Mouse (Mus musculus) gastrocnemius, postnatal 10 days (tissue): ENCODE data around the gene P3h3. TPM values are rescaled to one million over a fixed set of nuclear protein-coding genes. Genes with fewer than 3 reads are reported as not detected.
A peak's percentile ranks its signal among the peaks of the same experiment; 100 is the strongest.
"Not testable (repeated sequence)": the region's sequence is repeated elsewhere in the genome, so short reads cannot be mapped to it uniquely, and the experiment has no call there.

Experiments used
- DNase-seq: peaks from one replicate; pipeline ENCODE4 v3.0.0; 2021; ENCODE audit warnings: mixed read lengths
- long read RNA-seq, 2 experiments: library from polyadenylated mRNA; stranded (forward); transcript quantifications; one replicate each; pipeline ENCODE4 v2.0.0; 2021
- total RNA-seq, 2 experiments: library from RNA; stranded (reverse); gene quantifications; 2 replicates each; pipeline ENCODE4 v1.2.3; 2021

Gene P3h3
- total RNA-seq: 10 to 100 TPM; 33.3 to 41.5 TPM
- long read RNA-seq, experiment 1, transcript P3h3-201 (15 exons, 2,850 nt): major isoform, 45 of 56 reads
- long read RNA-seq, experiment 1, partial matches to known transcripts: 2 of 56 reads
- long read RNA-seq, experiment 1, other reads (novel, unspliced or antisense): 9 of 56 reads
- long read RNA-seq, experiment 2, transcript P3h3-201 (15 exons, 2,850 nt): major isoform, 43 of 51 reads
- long read RNA-seq, experiment 2, partial matches to known transcripts: 4 of 51 reads
- long read RNA-seq, experiment 2, other reads (novel, unspliced or antisense): 4 of 51 reads

DNA sequence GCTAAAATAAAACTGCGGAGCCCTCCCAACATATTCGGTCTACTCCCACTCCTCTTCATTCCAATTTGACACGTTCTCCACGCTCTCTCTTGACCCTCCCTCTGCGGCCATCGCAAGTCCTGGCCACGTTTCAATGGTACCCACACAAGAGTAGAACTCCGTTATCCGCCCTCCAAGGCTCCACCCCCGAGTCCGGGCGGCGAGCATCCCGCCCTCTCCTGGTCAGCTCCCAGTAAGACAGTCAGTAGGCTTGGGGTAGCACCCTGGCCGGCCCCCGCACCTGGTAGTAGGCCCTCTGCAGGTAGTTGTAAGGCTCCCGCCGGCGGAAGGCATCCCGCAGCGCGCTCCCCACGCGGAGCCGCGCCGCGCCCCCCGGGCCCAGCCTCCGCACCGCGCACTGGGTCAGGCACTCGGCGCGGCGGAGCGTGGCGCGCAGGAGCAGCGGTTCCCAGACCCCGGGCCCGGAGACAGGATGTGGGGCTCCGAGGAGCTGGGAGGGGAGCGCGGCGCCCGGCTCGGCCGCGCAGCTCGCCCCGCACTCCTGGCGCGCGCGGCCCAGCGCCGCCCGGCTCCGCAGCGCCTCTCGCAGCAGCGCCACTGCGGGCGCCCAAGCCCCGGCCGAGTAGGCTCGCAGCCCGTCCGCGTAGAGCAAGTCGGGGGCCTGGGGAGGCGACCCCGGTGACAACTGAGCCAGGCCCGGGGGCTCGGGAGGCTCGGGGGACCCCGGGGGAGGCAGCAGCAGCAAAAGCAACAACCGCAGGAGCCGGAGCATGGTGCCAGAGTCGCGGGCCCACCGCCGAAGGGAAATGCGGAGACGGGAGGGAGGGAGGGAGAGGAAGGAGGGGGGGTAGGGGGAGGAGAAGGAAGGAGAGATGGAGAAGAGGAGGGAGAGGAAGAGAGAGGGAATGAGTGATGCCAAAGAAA lies at the start of gene P3h3:
P3h3 (minus strand) TSS at position 837 of the 924 bp plus-strand sequence.
- peak; percentile 80 for DNase-seq

DNA sequence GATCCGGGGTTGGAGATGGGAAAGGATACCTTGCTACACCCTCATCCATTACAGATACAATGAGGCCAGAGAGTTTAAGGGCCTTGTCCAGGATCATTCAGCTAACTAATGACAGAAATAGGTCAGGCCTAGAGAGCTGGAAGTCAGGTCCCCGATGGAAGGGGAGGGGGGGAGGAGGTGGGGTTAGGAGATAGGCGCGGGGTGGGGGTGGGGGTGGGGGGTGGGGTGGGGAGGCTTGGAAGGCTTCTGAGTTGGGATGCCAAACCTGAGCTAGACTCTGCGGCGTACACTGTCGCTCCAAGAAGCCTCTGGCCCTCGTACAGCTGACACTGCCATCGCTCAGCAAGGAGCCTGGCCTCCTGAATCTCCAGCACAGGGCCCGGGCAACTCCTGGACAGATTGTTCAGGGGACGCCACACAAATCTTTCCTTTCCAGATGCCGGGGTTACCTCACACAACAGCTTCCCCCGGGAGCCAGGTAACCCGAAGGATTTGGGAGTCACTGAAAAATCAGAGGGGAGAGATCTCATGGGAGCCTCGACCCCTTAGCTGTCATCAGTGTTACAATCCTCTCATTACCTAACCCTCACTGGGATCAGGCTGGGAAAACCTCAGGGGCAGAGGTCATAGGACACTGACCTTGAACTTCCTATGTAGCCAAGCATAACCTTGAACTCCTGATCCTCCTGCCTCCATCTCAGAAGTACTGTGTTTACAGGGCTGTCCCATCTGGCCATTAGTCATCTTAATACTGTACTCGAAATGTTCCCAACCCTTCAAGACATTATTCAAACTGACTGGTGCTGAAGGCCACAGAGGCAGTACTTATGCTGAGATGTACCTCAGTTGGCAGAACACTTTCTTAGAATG lies 47.7 kb upstream of the P3h3 start:
- no peak for DNase-seq

DNA sequence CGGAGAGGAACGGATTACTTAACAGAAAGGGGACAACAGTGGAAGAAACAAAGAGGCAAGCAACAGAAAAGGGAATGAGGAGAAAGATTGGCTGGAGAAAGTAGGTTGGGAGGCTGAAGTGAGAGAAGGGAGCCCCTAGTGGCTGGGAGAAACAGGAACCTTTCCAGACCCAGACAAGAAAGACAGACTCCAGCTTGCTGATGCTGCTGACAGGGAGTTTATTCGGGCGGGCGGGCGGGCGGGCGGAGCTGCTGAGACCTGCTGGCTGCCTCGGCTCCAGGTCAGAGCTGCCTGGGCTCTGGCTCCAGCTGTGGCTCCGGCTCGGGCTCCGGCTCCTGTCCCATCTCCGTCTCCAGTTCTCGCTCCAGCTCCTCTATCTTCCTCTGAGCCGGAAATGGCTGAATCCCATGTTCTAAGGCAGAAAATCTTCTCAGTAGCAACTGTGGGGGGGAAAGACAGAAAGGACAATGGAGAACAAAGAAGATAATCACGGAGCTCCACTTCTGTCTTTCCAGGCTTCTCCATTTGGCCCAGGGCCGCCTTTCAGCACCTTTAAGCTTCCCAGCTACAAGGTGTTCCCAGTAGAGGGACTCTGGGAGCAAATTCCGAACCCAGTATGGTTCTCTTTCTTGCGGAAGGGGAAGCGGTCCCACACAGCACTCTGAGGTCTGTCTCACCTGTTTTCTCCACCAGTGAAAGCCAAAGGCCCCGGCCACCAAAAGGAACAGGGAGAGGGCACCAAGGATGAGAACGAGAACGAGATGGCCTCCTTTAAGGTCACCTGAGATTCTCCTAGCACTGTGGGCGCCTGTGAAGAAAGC lies 46.8 kb upstream of the P3h3 start:
- peak; percentile 51 for DNase-seq

DNA sequence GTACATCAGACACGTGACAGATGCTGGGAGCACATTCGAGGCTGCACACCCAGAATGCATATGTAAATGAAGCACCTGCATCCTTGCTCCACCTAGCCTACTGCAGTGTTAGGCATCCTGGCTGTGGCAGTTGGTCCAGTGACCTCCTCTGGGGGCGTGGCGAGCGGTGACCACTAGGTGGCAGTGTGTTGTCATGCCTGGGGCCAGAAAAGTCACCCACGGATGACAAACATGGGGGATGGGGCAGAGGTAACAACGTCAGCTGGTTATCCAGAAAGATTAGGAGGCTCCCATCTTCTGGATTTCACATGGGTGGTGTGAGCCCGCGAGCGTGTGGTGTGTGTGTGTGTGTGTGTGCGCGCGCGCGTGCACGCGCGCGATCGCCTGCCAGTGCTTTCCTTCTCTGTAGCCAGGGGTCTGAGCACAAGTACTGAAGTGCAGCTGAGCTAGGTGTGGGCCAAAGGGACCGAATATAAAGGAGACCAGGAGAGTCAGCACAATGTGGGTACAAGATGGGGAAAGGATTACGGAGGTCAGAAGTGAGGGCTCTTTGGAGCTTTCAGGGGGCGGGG lies 46.1 kb upstream of the P3h3 start:
- peak; percentile 97 for DNase-seq

DNA sequence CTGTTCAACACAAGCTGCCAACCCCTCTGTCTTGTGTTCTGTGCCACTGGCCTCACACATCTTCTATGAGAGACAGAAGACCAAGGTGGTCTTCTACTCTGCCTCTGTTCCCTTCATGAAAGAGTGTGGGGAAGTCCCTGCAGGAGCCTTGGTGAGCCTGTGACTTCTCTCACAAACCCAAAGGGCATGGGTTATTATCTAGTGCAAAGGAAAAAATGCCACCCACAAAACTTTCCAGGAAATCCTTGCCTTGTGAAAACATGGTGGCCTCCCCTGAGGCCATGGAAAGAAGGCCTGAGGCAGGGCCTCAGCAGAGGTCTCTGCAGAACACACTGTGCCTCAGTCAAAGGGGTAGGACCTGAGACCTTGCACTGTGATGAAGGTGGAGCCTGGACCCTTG lies 44.3 kb upstream of the P3h3 start:
- no peak for DNase-seq

DNA sequence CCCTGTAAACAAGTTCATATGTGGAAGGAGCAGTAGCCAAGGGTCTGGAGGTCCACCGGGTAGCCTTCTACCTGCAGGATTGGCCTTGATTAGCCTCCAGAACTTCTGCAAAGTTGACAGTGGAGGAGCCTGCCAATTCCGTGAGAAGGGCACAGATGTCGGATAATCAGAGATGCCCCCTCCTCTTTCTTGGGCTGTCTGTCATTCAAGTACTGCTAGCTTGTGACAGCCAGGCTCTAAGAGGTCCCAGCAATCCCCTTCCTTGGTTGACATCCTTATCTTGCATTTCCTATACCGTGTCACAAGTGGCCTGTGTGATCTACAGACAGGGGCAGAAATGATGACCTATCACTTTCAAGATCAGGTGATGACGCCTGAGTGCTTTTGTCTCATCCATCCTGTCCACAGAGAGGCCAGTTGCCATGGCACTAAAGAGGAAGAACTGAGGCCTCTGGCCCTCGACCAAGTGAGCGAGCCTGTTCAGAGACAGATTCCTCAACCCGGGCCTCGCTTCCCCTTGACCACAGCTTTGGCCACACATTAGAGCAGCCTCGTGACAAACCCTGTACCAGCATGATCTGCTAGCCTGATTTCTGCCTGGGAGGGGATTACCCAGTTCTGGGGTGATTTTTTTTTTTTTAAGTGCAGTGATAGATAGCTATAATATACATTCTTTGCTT lies 43.4 kb upstream of the P3h3 start:
- no peak for DNase-seq

DNA sequence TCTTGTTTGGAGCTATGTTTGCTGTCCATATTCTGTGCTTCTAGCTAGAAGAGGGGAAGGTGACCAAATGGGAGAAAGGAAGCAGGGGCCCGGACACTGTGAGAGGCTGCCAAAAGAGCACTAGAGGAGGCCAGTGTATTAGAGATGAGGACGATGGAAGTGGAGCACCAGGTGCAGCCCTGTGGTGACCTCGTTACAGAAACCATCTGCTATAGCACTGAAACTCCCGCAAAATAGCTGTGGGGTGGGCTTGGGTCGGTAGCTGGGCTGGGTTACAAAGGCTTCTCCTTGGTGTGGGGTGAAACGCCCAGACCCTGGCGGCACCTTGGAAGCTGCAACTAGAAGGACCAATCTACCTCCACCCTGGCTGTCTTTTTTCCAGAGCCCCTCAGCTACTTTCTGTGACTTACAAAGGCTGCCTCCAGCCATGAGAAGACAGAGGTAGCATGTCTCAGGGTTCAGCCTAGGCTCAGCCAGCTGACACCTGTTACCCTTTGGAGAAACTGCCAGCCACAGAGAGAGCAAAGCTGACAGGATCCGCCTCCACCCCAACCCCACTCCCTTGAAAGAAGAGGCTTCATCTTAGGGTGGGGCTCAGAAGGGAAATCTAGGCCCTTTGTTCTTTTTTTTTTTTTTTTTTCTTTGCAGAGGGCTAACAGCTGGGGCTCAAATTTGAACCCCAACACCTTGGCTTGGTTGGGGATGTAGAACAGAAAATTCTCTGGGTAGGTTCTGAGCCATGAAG lies 42.7 kb upstream of the P3h3 start:
- DNase-seq: no peak

DNA sequence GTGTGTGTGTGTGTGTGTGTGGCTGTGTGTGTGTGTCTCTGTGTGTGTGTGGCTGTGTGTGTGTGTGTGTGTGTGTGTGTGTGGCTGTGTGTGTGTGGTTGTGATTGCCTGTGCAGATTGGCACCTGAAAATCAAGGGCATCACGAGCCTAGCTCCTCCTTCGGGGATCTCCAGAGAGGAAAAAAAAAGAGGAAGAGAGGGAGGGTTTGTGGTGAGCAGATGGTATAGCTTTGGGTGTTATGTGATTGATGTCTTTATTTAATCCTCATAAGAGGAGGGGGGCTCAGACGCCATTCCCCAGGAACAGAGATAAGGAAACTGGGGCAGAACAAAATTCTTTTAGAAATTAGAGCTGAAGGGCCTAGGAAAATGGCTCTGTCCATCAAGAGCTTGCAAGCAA lies 40.8 kb upstream of the P3h3 start:
- DNase-seq: no peak

DNA sequence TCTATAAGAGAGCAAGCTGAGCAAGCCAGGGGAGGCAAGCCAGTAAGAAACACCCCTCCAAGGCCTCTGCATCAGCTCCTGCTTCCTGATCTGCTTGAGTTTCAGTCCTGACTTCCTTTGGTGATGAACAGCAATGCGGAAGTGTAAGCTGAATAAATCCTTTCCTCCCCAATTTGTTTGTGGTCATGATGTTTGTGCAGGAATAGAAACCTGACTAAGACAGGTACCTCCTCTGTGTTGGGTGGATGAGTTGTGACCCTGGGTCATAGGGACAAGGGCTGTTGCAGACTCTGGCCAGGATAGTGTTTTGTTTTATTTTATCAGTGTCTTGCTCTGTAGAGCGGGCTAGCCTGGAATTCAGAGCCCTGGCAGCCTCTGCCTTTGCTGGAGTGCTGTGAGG lies 36.6 kb upstream of the P3h3 start:
- not testable (repeated sequence) for DNase-seq

DNA sequence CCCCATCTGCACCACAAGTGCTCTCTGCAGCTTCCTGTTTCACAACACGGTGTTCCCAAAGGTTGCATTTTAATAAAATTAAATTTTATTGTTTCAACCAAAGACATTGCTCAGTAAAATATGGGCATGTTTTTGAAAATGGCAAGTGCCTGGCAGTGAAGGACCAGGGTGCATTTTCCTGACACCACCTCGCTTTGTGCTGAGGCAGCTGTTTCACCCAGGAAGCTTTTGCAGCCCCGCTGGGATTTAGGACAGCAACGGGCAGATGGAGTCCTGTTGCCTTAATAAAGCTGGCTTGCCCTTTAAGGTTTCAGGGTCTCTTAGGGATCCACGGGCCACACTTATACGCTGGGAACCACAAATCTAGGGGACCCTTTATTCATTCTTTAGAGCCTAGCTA lies 33.4 kb upstream of the P3h3 start:
- no peak for DNase-seq

DNA sequence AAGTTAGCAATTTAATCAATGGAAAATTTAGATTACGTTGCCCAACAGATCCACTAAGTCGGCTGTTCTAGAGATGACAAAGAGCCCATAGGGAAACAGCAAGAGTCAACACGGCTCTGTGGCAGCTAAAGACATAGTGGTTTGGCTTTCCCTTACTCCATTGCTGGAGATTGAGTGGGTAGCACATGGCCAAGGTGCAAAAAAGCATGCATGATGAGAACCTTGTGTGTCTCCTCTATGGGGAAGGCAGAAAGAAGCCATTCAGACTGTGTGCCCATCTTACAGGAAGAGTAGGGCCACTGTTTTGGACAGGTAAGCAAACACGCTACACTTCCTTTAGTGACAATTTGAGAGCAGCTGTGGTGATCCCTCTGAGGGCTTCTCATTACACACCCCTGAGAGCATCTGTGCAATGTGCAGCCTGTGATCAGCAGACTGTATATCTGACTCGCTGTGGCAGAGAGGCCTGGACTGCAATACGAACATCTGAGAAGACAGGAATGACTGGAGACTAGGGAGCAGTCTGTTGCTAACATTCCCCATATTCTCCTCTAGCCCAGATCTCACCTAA lies 31.1 kb upstream of the P3h3 start:
- no peak for DNase-seq

DNA sequence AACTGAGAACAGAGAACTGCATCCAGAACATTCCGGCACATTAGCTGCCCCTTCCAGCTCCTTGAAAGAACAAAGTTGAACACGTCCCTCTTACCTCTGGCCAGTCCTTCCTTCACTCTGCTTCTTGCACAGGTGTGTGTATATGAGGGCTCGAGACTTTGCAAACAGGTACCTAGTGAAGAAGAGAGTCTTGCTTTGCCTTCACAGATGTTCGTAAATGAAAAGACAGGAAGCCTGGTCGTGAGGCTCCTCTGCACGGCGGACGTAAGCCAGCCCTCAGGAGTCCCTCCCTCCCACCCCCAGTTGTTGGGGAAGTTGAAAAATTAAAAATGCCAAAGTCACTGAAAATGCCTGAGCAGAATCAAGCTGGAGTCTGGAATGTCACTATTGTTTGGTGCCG lies 30.4 kb upstream of the P3h3 start, which contains the start of gene Cd4:
Cd4 (minus strand) TSS at position 236 of the 400 bp plus-strand sequence.
- no peak for DNase-seq

DNA sequence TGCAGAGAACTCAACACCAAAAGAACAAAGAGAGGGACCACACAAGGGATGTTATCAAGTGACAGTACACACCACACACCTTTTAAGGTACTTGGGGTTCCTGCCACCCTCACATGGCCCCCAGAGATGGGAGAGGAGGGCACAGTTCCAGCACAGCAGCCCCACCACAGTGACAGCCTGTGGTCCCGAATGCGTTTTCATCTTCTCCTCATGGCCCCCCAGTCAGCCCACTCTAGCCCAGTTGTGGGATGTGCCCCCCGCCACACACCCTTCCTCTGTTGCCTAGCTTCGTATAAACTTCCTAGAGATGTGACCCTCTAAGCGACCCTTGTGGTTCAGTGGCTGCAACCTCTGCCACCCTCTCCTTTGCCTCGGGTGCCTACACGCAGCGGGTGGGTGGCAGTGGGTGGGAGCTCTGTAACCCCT lies 28.4 kb upstream of the P3h3 start:
- no peak for DNase-seq

DNA sequence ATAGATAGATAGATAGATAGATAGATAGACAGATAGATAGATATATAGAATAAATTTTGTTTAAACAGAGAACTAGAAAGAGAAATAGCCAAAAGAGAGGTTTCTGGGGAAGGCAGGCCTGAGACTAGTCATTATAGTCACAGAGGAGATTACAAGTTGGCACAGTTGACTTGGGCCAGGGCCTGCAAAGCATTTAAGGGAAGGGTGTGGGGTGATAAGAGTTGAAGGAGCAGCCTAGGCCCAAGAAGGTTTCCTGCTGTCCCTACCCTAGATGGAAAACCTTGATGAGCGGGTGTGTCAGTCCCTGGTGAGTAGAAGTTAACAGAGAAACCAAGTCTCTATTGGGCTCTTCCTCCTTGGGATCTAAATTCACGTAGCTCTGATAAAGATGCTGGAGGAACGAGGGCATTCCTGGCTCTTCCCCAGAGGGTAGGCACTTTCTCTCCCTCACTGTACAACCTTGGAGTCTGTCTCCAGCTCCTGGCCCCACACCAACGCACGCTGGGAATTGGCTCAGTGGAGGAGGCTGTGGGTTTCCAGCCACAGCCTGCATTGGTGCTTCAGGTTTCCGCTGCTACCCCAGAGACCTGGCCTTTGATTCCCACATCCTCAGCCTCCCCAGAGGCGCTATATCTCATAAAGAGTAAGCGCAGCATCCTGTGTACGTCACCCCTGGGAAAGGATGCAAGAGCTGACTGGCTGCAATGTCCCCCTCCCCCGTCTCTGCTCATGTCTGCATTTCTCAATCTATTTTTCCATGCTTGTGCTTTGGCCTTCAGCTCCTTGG lies 27.4 kb upstream of the P3h3 start:
- DNase-seq: peak; percentile 21

DNA sequence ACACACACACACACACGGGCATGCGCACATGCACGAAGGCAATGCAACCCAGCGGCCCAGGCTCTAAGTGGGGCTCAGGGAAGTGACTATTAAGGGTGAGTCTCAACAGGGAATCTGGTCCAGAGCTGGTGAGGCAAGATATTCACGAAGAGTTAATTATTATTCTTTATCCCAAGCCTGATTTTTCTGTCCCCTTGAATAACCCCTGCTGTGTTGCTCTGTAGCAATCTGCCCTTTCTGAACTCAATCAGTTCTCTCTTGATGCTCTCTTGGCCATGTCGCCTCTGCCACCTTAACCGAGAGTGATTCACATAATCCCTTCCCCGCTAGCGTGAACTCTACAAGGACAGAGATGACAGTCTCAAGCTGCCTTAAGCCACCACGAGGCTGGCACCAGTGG lies 25.8 kb upstream of the P3h3 start:
- DNase-seq: no peak

DNA sequence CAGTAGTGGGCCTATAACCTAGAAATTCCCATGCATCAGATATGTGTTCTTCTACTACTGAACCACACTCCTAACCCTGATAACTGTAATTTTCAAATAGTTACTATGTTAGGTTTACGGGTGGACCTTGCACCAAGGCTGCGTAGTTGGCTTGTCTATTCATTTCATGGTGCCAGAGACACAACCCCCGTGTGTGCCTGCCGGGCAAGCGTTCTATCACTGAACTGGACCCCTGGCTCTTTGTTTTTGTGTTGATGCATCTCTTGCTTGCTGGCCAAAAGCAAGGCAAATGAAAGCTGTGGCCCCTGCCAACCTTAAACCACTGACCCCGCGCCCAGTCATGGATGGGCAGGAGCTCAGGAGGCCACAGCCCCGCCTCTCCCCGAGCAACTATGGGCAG lies 24.3 kb upstream of the P3h3 start:
- DNase-seq: no peak

DNA sequence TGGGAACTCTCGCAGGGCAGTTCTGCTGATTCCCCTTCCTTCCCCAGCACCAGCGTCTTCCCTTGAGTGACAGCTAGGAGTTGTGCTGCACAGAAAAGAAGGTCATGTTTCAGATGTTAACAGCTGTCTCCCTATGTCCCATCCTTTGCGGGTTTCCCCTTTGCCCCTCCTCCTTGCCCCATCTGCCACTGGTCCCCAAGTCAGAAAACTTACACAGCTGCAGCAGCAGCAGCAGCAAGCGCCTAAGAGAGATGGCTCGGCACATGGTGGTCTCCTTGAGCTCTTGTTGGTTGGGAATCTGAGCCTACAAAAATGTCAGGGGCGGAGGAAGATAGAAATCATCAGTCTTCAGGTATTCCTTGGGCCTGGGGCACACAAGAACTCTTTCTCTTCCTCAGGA lies 21.8 kb upstream of the P3h3 start:
- DNase-seq: no peak

DNA sequence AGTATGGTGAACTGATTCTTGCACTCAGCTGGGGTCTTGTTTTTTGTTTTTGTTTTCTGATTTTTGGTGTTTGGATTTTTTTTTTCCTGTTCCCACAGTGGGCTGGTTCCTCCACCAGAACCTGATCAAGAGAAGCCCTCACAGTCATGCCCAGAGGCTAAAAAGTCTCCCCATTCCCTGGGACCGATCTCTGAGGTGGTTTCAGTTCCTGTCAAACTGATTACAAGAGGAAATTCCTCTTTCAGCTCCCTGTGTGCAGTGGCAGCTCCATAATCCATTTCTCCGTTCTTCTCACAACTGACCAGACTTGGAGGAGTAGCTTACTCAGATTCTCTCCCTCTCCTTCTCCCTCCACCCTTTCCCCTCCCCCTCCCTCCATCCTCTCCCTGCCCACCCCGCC lies 16.8 kb upstream of the P3h3 start:
- DNase-seq: no peak

DNA sequence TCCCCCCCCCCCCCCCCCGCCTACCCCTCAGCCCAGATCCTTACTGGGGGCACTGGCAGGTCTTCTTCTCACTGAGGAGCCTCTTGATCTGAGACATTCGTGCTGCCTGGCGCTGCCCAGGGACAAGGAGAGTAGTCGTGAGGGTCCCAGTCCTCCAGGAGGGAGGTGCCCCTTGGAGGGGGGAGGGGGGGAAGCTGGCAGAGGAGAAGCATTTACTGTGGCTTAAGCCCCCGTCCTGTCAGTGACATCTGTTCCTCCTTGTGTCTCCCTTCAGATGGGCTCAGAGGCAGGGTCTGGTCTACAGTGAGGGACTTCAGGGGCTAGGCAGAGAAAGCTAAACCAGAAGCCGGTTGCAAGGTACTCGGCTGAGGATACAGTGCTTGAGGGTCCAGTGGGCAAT lies 9.0 kb upstream of the P3h3 start:
- no peak for DNase-seq
